Mouse (Mus musculus) liver, postnatal 0 days (tissue): ENCODE data around the gene Olfr970.

ENCODE experiments used
- CTCF ChIP-seq: sonication (generic); IDR thresholded peaks from 2 replicates; pipeline ENCODE4 v1.5.1; 2016; ENCODE audit warnings: antibody characterized with exemption, low read depth
- EP300 ChIP-seq: IDR thresholded peaks from 2 replicates; pipeline ENCODE4 v1.6.1; 2016; ENCODE audit warnings: antibody characterized with exemption, low read depth, mild to moderate bottlenecking

- no peak for TF ChIP-seq CTCF
- no peak for TF ChIP-seq EP300
Measured at GRCm38 (mm10) chr9:39866122-39866521, 57.5 kb downstream of the Olfr970 start, which contains the start of gene Olfr972.
